Mouse (Mus musculus): ENCODE measurements around the gene Gm15446. TPM values are rescaled to one million over a fixed set of nuclear protein-coding genes. Genes with fewer than 3 reads are reported as not detected.
A peak's percentile ranks its signal among the peaks of the same experiment; 100 is the strongest.
"Not testable (repeated sequence)": the region's sequence is repeated elsewhere in the genome, so short reads cannot be mapped to it uniquely, and the experiment has no call there.

Gm15446 gene
- 10 to 100 TPM; 28.0 to 43.1 TPM for total RNA-seq (2021)

- intact Hi-C loops (cut with DNase I), result loop anchor here (5.0 kb wide), 1 partner anchor 56 kb away; no protein-coding TSS in a partner anchor
- peak; percentile 89 to 91 for DNase-seq (ENCODE audit: low spot score in 2 of 2)
These were observed at the start of gene Gm15446 for GRCm38 (mm10) chr5:109923261-109924071. Gene Gm15446 (plus strand): TSS chr5:109923400.

DNA sequence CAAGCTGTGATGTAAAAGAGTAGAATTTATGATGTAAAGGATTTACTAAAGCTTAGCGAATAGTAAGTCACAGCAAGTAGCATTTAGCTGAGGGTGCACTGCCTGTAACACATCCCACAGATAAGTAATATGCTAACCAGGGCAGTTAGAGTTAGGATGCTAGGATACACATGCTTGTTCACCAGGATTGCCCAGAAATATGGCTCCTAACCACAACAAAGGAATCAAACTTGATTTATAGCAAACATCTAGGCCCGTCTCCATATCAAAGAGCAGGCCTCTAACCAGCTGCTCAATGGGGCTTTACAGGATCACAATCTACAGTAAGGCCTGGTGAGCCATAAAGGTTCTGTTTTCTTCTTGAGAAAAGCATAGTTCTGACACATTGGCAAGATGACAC lies 929 bp downstream of the Gm15446 start:
- intact Hi-C loops (cut with DNase I), result loop anchor here (5.0 kb wide), 1 partner anchor 57 kb away; no protein-coding TSS in a partner anchor

DNA sequence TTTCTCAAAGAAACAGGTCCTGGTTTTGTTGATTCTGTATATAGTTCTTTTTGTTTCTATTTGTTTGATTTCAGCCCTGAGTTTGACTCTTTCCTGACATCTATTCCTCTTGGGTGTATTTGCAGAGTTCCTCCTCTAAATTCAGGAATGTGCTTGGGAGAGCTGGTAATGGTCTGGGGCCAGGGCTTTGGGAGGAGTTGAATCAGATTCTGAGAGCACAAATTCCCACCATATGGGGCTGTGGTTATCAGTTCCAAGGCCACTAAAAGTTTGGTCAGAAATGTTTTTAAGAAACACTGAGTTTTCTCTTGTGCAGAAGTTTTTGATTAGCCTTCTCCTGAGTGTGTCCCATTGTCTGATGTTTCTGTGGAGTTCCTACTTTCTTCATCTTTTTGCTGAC lies 1.7 kb downstream of the Gm15446 start:
- DNase-seq (ENCODE audit: low spot score in 2 of 2), result no peak
- intact Hi-C loops (cut with DNase I), result loop anchor here (5.0 kb wide), 1 partner anchor 58 kb away; no protein-coding TSS in a partner anchor

More for the DNA sequence above, 929 bp downstream of the Gm15446 start:
- DNase-seq (ENCODE audit: low spot score in 2 of 2), result not testable (repeated sequence)

- intact Hi-C loops (cut with DNase I), result loop anchor here (10.0 kb wide), 1 partner anchor 65 kb away; no protein-coding TSS in a partner anchor
- DNase-seq (ENCODE audit: low spot score in 2 of 2), result no peak
These were observed 27.1 kb downstream of the Gm15446 start for GRCm38 (mm10) chr5:109950281-109950680.

DNA sequence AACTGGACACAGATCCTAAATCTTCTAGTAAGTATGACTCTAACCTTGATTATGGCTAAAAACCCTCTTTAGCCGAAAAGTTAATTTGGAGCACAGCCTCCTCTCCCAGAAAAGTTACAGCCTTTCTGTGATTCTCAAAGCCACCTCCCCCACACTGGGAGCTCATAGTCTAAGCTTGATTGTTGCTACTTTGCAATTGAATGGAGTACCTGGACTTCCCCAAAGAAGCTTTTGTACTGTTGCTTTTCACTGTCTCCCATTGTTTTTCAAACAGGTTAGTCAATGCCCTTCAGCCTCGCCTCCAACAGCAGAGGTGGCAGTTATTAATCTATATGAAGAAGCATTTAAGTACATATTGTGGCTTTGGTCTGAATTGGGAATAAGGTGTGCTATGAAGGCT lies 57.5 kb downstream of the Gm15446 start:
- intact Hi-C loops (cut with DNase I); DNase-seq (ENCODE audit: low spot score in 2 of 2): not testable (repeated sequence)

Other genes with a start within 250 kb of the Gm15446 start
- 1 to 10 TPM; 1.8 to 2.0 TPM for gene 5430403G16Rik, start 232.4 kb upstream of the Gm15446 start, total RNA-seq (2021)
- 1 to 10 TPM; 3.6 to 3.9 TPM for gene 4930522L14Rik, start 171.5 kb upstream of the Gm15446 start, total RNA-seq (2021)
- gene Zfp932, start 73.1 kb downstream of the Gm15446 start, total RNA-seq (2021), result 10 to 100 TPM; 40.8 to 61.3 TPM
- gene Gm17655, start 149.1 kb downstream of the Gm15446 start, total RNA-seq (2021), result 1 to 10 TPM; 7.2 to 7.6 TPM
- gene Gm35315, start 171.0 kb downstream of the Gm15446 start, total RNA-seq (2021), result under 1 TPM; 0.48 to 0.72 TPM
- 10 to 100 TPM; 11.1 to 12.0 TPM for gene Plcxd1, start 176.6 kb downstream of the Gm15446 start, total RNA-seq (2021)
- gene Gtpbp6, start 184.8 kb downstream of the Gm15446 start, total RNA-seq (2021), result 10 to 100 TPM; 85.4 to 88.5 TPM
- gene Zfp605, start 186.7 kb downstream of the Gm15446 start, total RNA-seq (2021), result 10 to 100 TPM; 15.4 to 18.8 TPM
- gene Chfr, start 212.4 kb downstream of the Gm15446 start, total RNA-seq (2021), result 10 to 100 TPM; 42.5 to 62.2 TPM